Mouse (Mus musculus): ENCODE data around the gene Foxp1.

Gene Foxp1

GRCm38 (mm10) chr6:99026040-99026439, 496.5 kb downstream of the Foxp1 start:
- 47% methylated on average over 3 of the region's 3 CpGs for WGBS

GRCm38 (mm10) chr6:99024588-99024987, 497.9 kb downstream of the Foxp1 start:
- WGBS: 48% methylated on average over 9 of the region's 9 CpGs

- 54% methylated on average over 12 of the region's 12 CpGs for WGBS
Observed at GRCm38 (mm10) chr6:99020570-99021444, 501.7 kb downstream of the Foxp1 start.

DNA sequence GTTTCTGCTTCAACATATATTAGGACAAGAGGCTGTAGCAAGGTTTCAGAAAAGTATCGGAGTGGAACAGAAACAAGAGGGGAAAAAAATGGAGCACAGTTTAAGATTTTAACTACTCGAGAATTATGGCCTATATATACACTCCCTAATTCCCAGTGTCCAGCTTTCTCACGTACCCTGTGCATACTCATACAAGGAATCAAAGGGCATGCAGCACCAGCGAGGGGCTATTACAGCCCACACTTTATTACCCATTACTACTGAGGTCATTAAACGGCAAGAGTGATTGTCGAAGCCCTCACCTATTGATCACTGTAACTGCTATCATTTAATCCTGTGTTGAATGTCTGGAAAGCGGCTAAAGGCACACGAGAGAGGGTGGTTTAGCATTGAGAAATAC, 502.8 kb downstream of the Foxp1 start:
- 74% methylated on average over 8 of the region's 8 CpGs for WGBS

DNA sequence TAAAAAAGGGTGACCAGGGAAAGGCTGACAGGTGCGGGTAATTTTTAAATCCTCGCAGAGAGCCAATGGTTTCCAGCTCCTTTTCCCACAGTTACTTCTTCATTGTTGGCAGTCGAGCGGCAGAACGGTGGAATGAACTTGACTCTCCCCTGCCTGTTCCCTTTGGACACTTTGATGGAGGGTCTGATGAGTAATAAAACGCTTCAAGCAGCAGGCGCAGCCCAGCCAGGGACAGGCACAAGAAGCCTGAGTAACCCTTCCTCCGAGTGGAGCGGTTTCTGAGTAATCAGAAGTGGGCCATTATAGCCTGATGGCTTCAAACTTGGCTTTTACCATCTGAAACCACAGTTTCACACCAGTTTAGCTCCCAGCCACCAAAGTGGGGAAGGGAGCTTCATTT, 503.3 kb downstream of the Foxp1 start:
- 68% methylated on average over 9 of the region's 9 CpGs for WGBS

- WGBS: 48% methylated on average over 16 of the region's 16 CpGs
Observed at GRCm38 (mm10) chr6:99013866-99014502, 508.5 kb downstream of the Foxp1 start.

GRCm38 (mm10) chr6:99013119-99013865, 509.2 kb downstream of the Foxp1 start:
- 57% methylated on average over 14 of the region's 14 CpGs for WGBS

DNA sequence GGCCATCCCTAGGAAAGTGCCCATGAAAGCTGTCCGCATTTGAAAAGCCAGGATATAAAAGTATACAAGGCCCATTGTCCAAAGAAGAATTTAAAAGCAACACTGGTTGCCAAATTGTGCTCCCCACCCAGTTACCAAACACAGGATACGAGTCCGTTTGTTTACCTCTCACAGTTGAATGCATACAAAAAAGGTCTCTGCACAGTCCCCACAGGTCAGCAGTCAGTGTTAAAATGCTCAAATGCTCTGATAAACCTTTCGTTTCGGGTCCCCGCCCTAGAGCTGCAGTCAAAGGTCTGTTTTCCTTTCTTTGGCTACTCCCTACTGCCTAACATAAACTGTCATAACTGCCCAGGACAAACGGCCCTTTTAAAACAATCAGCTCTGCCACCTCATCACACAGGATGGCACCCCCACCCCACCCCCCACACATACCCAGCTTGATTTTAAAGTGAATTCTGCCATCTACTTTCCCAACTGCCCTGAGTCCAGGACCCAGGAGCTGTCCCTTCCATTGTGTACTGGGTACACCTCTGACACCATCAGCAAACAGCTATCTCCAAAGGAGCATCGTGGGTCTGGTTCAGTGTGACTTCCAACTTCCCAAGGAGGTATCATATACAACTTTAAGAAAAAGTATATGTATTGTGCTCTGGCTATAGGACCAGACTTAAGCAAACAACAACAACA, 510.5 kb downstream of the Foxp1 start:
- WGBS: 67% methylated on average over 8 of the region's 8 CpGs

DNA sequence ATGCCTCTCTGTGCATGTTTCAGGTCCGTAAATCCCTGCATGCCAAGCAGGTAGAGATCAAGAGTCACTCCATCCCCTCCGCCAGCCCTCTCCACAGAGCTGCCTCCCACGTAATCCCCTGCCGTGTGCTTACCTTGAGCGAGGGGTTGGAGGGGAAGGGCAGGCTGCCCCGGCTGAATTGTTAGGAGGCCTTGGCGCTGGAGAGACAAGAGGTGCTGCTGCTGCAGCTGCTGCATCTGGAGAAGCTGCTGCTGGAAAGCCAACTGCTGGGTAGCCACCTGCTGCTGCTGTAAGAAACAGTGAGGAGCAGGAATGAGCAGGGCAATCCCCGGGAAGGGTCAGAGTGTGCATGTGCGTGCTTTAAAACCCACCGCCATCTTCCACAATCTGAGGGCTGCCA, 512.8 kb downstream of the Foxp1 start:
- WGBS: 76% methylated on average over 10 of the region's 10 CpGs

DNA sequence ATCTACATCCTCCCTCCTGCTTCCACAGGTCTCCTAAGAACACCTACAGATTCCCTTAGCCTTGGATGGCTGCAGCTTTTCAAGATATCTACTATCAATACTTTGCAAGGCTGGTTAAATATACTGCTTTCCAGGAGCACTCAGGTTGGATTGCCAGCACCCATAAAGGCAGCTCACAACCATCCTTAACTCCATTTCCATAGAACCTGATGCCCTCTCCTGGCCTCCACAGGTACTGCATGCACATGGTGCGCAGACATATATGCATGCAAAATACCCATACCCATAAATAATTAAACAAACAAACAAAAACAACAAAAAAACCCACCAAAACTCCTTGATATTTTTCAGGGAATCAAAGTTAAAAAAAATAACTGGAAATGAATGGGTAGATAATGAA, 514.0 kb downstream of the Foxp1 start:
- WGBS: 97% methylated on average over 1 of the region's 1 CpGs

DNA sequence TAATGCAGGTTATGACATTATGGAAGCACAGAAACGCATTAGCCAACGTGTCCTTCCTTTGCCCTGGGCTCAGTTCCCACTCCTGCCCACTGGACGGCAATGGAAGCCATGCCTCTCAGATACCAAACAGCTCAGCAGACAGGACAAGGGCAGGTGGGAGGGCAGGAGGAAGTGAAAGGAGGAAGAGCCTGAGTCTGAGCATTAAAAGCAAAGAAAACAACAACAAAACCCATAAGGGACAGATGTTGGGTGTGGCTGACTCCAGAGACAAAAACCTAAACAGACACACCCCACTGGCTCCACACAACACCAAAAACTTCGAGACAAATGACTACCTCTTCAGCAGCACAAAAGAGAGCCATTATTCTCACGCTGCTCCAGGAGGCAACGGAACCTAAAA, 515.0 kb downstream of the Foxp1 start:
- WGBS: 51% methylated on average over 6 of the region's 6 CpGs

DNA sequence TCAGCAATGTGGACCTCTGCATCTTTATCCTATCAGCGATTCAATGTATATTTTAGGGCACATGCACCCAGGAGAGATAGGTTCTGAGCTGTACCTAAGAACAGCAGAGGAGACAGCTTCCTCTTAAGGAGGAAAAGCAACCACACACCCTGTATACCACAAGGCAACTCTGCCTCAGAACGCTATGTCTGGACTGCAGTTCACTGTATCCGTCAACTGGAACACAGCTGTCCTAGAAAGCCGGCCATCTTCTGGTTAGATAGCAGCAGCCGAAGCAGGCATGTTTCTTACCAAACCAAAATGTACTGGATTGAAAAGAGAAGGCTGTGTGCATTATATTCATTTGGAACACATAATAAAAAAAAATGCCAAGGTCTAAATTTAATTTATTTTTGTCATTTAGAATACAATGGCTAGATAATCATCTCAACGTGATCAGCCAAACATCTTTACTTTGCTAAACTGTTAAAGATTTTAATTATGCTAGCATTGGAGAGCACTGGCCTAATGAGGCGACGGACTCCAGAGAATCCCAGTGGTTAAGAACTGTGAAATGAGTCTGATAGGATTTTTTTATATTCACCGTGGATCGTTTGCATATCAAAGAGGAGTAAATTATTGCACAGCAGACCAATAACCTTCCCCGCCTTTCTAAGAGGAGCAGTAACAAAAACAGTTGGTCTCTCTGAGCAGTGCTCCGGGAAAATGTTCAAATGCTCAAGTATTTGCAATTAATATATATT, 518.1 kb downstream of the Foxp1 start:
- WGBS: 75% methylated on average over 12 of the region's 12 CpGs

DNA sequence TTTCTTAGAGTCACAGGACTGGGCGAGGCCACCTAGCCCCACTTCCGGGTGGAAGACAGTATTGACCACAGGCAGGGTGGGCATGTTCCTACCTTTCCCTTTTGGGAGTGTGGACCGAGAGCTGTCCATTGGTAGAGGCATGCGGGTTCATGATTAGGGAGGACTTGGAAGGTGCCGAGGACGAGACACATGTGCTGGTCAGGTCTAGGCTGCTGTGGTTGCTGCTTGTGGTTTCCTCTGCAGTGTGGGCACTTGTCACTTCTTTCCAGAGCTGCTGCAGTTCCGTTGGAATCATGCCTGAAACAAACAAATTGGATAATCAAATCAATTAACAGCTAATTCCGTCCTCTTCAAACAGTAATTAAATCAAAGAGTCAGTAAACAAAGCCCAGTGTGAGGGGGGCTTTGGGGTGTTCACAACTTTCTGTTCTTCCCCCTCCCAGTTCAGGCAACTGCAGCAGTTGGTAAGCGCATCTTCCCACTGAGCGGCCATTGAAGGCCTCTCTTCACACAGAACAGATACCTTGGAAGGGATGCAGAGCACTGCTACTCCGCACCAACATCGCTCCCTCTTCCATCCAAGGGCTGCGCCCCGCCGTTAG, 519.3 kb downstream of the Foxp1 start:
- 85% methylated on average over 15 of the region's 15 CpGs for WGBS

DNA sequence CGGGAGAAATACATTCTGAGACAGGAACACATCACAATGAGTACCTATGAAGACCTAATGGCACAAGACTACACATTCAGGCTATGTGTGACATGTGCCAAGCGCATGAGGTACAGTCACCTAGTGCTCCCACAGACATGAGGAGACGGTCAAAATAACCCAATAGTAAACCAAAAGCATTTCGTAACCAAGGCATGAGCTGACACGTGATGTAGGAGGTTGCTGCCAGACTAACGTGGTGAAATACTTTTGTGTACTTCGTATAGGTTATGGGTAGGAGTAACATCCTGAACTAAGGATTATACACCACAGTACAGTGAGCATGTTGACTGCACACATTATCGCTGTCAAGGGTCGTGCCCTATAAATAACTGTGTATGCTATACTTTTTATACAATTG, 520.9 kb downstream of the Foxp1 start:
- WGBS: 69% methylated on average over 9 of the region's 9 CpGs

GRCm38 (mm10) chr6:98998971-98999932, 523.3 kb downstream of the Foxp1 start:
- WGBS: 33% methylated on average over 35 of the region's 35 CpGs

DNA sequence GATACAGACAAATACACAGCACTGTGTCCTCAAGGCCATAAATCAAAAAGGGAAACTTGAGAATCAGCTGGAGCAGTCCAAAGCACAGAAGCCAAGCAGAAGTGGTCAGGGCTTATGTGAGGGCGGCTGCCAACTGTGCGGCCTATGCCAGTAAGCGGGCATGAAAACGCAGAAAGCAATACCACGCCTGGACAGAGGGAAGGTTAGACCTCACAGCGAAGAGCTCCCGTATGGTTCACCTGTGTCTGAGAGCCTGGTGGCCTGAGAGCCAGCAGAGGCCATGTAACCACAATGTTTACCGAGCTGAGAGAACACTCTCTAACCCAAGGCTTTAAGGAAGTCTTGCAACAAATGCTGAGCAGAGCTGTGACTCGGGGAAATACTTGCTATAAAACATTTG, 524.8 kb downstream of the Foxp1 start:
- 81% methylated on average over 9 of the region's 9 CpGs for WGBS

GRCm38 (mm10) chr6:98996822-98997221, 525.7 kb downstream of the Foxp1 start:
- WGBS: 89% methylated on average over 2 of the region's 2 CpGs

DNA sequence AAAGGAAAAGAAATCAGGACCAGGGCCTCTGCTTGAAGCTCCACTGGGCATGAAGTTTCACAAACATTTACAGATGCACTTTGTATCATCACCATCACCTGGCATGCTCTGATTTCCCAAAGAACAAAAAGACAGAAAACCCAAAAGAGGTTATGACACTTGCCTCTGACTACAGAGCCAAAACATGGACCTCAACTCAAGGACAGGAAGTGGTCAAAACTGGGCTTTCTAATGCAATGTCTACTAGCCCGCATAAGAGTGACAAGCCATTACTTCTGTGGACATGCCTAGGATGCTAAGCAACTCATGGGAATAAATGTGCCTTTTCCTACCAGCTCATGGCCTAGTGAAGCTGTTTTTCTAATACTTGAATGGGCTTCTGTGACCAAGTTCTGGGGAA, 526.2 kb downstream of the Foxp1 start:
- 77% methylated on average over 1 of the region's 1 CpGs for WGBS

- 71% methylated on average over 4 of the region's 4 CpGs for WGBS
Observed at GRCm38 (mm10) chr6:98995681-98996080, 526.8 kb downstream of the Foxp1 start.

DNA sequence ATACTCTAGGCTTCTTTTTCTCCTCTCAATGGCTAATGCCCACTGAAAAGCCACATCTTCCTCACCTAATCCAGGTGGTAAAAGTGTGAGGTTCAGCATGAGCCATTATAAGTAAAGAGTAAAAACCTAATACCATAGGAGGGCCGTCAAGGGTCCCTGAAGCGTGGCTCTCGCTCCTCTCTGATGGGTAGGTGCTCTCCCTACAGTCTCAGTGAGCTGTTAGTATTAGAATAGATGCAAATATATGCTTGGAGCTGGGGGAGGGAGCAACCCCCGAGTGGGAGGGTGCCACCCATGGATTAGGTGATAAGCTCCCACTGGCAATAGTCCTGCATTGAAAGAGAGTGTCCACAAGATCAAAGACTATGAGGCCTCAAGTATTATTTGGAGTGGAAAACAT, 527.6 kb downstream of the Foxp1 start:
- WGBS: 76% methylated on average over 4 of the region's 4 CpGs
